Mouse (Mus musculus) adrenal gland, postnatal 10 days (tissue): ENCODE measurements around the gene Tma7. TPM values are rescaled to one million over a fixed set of nuclear protein-coding genes. Genes with fewer than 3 reads are reported as not detected.
A peak's percentile ranks its signal among the peaks of the same experiment; 100 is the strongest.

ENCODE experiments used
- DNase-seq: peaks from one replicate; pipeline ENCODE4 v3.0.0; 2021; ENCODE audit warnings: mixed read lengths
- total RNA-seq, 2 experiments: library from RNA; stranded (reverse); gene quantifications; 2 replicates each; pipeline ENCODE4 v1.2.3; 2021

The Tma7 gene
- total RNA-seq, 2 experiments from 2014 or later, result 336 to 351 TPM

GRCm38 (mm10) chr9:109068095-109068735 is 14.2 kb downstream of the Tma7 start:
- no peak for DNase-seq

DNA sequence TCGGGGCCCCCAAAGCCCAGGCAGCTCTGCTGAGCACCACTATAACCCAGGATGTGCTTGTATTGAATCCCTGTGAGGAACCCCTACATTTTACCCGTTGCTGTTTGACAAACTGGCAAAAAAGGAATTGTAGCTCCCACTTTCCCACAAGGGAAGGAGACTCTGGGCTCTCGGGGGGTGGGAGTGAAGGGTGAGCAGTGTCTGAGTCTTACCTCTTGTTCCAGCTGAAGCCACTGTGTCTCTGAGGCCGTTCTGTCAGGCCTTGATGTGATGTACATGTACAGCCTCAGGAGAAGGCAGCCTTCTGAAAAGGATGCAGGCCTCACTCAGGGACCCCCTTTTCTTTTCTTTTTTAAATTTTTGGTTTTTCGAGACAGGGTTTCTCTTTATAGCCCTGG is 21.5 kb downstream of the Tma7 start:
- DNase-seq, result no peak

- DNase-seq, result no peak
Observed at GRCm38 (mm10) chr9:109060184-109060897, 22.0 kb downstream of the Tma7 start.

DNA sequence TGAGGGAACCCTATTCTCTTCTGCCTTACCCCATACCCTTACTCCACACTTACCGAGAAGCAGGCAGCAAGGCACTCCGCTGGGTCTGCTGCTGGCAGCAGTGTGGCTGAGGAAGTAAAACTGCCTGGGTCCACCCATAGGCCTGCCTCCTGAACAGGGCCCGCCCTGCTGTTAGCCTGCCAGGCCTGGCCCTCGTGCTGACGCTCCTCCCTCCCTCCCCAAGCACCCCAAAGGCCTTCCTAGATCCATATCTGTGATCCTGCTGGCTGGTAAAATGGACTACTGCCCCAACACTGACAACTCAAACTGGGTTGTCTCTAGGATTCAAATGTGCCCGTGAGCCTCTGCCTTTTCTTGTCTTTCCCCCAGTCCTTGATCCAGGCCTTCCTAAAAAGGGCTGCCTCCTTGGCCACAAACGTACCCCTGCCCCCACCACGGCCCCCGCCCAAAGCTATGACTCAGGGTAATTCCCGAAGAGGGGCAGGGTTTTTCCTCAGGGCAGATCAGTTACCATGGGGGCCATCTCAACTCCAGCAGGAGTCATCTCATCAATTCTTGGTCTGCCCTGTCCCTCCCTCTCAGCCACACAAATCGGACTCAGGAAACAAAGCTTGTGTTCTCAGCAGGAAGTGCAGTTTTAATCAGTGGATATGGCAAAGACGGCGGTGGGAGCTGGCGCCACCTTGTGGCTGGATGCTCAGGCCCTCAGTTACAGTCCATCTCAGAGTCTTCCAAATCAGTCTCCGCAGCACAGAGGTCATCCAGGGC is 23.1 kb downstream of the Tma7 start, which contains the start of gene Trex1:
Gene Trex1, minus strand, starts transcription at position 599 of the 768 bp plus-strand sequence.
- DNase-seq, result peak; percentile 94

- DNase-seq, result no peak
Observed at GRCm38 (mm10) chr9:109058006-109058765, 24.2 kb downstream of the Tma7 start.

GRCm38 (mm10) chr9:109057543-109057942 is 24.8 kb downstream of the Tma7 start:
- no peak for DNase-seq

DNA sequence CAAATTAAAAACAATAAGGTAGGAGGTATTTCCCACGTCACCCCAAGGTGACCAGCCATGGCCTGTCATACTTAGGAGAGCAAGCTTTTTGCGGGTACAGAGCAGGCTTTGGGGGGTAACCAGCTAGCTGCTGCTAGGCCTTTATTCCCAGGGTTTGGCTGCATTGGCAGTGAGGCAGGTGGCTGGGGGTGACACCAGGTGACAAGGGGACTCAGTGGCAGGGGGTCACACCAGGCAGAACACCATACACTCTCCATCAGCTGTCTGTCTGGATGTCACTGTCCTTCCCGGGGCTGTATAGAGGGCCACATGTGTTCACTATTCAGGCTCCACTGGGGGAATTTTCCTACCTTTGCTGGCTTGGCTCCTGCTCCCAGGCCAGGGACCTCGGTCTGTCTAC is 25.5 kb downstream of the Tma7 start:
- DNase-seq, result no peak

DNA sequence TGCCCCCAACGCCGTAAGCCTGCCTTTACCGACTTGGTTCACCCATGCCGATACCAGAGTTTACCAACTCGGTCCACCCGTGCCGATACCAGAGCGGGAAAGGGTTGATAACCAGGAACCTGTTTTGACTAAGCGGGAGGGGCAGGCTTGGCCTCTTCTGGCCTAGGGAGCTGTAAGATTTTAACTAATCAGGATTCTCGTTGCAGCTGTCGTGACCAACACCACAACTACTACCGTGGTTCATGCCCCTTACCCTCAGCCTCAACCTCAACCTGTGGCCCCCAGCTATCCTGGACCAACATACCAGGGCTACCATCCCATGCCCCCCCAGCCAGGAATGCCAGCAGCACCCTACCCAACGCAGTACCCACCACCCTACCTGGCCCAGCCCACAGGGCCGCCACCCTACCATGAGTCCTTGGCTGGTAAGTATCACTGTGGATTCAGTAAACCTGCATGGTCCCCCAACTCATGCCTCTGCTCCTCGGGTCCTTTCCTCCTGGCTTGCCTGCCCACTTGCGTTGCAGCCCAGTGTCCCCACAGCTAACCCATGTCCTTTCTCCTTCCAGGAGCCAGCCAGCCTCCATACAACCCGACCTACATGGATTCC is 26.2 kb downstream of the Tma7 start:
- DNase-seq, result no peak

DNA sequence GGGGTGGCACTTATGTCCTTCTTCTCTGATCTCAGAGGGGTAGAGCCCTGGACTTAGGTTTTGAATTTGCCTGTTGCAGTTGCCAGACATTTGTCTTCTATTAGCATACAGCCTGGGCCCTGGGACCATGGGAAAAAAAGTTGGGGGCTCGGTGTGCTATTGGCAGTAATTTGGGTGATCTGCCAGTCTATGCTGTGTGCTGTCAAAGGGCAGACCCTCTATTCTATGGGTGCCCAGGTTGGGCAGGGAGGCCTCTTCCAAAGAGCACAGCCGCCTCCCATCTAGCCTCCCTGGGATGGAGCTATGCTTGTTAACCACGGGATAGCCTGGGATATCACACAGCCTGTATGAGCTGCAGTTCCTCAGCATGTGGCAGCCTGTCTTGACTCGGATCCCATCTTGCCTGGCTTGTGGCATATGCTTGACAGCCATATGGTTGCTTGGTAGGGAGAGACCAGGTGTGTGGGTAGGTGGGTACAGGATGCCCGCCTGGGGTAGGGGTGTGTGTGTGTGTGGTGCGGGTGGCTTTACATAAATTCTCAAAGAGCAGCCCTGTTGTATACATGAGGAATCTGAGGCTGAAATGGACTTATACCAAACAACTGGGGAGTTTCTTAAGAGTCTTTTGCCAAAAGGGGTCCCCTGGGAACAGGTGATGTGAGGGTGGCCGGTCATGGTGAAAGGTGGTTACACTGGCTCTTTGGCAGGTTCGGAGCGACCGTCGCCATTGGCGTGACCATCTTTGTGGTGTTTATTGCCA is 26.9 kb downstream of the Tma7 start:
- no peak for DNase-seq

GRCm38 (mm10) chr9:109054712-109055111 is 27.7 kb downstream of the Tma7 start:
- DNase-seq, result peak; percentile 80

GRCm38 (mm10) chr9:109053851-109054250 is 28.5 kb downstream of the Tma7 start:
- no peak for DNase-seq

- no peak for DNase-seq
Observed at GRCm38 (mm10) chr9:109053366-109053765, 29.0 kb downstream of the Tma7 start.

DNA sequence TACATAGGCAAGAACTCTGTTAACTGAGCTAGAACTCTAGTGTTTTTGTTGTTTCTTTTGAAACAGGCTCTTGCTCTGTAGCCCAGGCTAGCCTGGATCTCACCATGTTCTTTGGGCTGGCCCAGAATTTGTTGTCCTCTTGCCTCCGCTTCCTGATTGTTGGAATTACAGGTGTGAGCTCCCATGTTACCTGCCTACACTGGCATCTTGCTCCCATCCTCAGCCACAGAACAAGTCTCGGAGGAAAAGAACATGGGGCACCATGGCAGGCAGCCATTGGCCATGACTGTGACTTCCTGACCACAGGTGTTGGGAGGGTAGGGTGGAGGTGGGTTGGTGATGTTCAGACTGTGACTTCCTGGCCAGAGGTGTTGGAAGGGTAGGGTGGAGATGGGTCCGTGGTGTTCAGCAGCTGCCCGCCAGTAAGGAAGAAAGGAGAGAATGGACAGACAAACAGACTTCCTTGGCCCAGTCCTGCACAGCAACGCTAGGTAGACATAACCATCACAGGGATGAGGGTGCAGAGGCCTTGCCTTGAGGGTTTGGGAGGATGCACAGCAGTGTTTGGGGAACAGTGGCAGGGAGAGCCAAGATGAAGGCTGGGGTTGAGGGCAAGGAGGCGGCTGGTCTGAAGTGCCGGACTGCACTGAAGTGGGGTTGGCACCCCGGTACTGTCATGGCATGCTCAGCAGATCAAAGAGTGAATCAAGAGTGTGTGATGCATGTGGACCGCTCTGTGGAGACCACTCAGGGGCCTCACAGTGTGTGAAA is 29.7 kb downstream of the Tma7 start:
- no peak for DNase-seq

DNA sequence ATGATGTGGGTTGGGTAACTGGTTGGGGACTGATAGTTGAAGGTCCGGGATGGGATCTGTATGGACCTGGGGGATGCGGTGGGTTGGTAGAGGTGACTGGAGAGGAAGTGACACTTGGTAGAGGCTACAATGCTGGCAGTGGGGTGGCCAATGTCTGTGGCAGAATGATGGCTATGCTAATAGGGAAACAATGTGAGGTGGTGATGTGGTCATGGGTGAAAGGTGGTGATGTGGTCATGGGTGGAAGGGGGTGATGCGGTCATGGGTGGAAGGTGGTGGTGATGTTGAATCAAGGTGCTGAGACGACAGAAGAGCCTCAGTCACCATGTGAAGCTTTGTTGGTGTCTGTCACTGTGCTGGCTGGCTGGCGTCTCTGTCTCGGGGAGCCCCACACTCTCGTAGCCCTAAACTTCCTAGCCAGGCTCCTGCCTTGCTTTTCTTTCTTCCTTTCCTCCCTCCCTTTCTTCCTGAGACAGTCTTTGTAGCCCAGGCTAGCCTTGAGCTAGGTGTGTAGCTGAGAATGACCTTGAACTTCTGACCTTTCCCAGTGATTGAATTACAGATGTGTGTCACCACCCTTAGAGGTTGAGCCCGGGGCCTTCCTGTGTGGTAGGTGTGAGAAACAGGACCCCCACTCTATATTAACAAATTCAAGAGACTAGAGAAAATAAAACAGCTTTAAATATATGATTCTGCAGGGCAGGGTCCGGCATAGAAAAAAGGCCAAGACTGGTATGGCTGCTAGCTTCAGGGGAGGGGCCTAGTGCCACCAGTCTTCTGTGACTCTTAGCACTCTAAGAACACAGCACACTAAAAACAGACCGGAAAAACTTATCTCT is 30.5 kb downstream of the Tma7 start:
- DNase-seq, result no peak

GRCm38 (mm10) chr9:109051011-109051501 is 31.3 kb downstream of the Tma7 start:
- no peak for DNase-seq

- no peak for DNase-seq
Observed at GRCm38 (mm10) chr9:109050674-109050997, 31.8 kb downstream of the Tma7 start.

DNA sequence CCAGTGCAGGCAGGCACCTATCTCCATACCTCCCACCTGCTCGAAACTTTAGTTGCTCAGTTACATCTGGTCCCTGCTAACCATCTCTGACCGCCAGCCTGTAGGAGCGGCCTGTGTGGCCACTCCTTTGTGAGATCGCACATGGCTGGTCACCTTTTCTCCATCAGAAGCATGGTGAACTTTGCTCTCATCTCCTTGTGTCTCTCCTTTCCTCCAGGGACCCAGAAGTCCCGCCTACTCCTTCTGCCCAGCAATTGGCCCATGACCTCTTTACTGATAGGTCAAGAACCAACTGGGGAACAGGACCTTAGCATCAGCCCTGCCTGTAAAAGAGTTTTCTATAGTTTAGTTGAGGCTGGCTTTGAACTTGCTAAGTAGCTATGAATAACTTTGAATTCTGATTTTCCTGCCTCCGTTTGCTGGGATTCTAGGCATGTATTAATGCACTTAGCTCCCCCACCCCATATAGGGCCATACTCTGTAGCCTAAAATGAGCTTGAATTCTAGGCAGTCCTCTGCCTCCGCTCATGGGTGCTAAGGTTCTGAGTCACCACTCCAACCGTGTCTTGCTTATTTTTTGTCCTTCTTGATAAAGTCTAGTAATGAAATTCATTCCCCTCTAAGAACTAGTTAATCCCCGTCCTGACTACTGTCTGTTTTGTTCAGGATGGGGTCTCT is 32.3 kb downstream of the Tma7 start:
- no peak for DNase-seq

- no peak for DNase-seq
Observed at GRCm38 (mm10) chr9:109049316-109049715, 33.1 kb downstream of the Tma7 start.

- peak; percentile 75 for DNase-seq
Observed at GRCm38 (mm10) chr9:109046306-109046705, 36.1 kb downstream of the Tma7 start.
